Mouse (Mus musculus) MEL (cell line): ENCODE measurements around the gene Ebp. TPM values are rescaled to one million over a fixed set of nuclear protein-coding genes. Genes with fewer than 3 reads are reported as not detected.

Experiments
- DNase-seq: peaks from one replicate; pipeline ENCODE4 v3.0.0; 2011; ENCODE audit warnings: low read depth, low spot score
- H3K27ac ChIP-seq: 2 replicates; pipeline ENCODE4 v1.5.1; 2012; ENCODE audit warnings: low read depth, mild to moderate bottlenecking, control low read depth, low read length, moderate library complexity; ENCODE audit not compliant: control insufficient read depth
- H3K27me3 ChIP-seq, 2 experiments: fragments of 150-350 bp in 1 of 2; sonication (generic) in 1 of 2; 2 replicates each; pipeline ENCODE4 v1.6.1; 2012; ENCODE audit warnings: low read length in 2 of 2, mild to moderate bottlenecking in 2 of 2, improper control_type of control experiment in 1 of 2, moderate library complexity in 1 of 2; ENCODE audit not compliant: insufficient read depth in 2 of 2, control insufficient read depth in 1 of 2
- H3K36me3 ChIP-seq, 2 experiments: 2 replicates each; pipeline ENCODE4 v1.6.1; 2012 to 2014; ENCODE audit warnings: low read length in 2 of 2, improper control_type of control experiment in 1 of 2, inconsistent platforms in 1 of 2, mild to moderate bottlenecking in 1 of 2; ENCODE audit not compliant: insufficient read depth in 2 of 2, control insufficient read depth in 1 of 2
- H3K4me1 ChIP-seq, 2 experiments: fragments of 150-350 bp in 1 of 2; sonication (generic) in 1 of 2; 2 replicates each; pipeline ENCODE4 v1.6.1; 2012; ENCODE audit warnings: low read length in 2 of 2, improper control_type of control experiment in 1 of 2, mild to moderate bottlenecking in 1 of 2; ENCODE audit not compliant: insufficient read depth in 2 of 2, control insufficient read depth in 1 of 2
- H3K4me3 ChIP-seq, 2 experiments: fragments of 150-350 bp in 1 of 2; sonication (generic) in 1 of 2; 2 replicates each; pipeline ENCODE4 v1.5.1; 2012; ENCODE audit warnings: low read depth in 2 of 2, low read length in 2 of 2, mild to moderate bottlenecking in 2 of 2, moderate library complexity in 2 of 2, control low read depth in 1 of 2, improper control_type of control experiment in 1 of 2; ENCODE audit not compliant: control insufficient read depth in 1 of 2, insufficient read depth in 1 of 2
- H3K79me2 ChIP-seq: 2 replicates; pipeline ENCODE4 v1.6.1; 2012; ENCODE audit warnings: mild to moderate bottlenecking, low read length, moderate library complexity; ENCODE audit not compliant: control insufficient read depth, poor library complexity, insufficient read depth
- H3K9ac ChIP-seq: 2 replicates; pipeline ENCODE4 v1.6.1; 2012; ENCODE audit warnings: low read depth, mild to moderate bottlenecking, control low read depth, low read length, moderate library complexity; ENCODE audit not compliant: control insufficient read depth, poor library complexity, severe bottlenecking
- H3K9me3 ChIP-seq: fragments of 150-350 bp; sonication (generic); replicated peaks from 2 replicates; pipeline ENCODE4 v1.6.1; 2012; ENCODE audit warnings: mild to moderate bottlenecking, low read length, improper control_type of control experiment, moderate library complexity; ENCODE audit not compliant: insufficient read depth
- BHLHE40 ChIP-seq: IDR thresholded peaks from 2 replicates; pipeline ENCODE4 v1.6.1; 2012; ENCODE audit warnings: low read depth, mild to moderate bottlenecking, inconsistent platforms, low read length, improper control_type of control experiment, borderline replicate concordance
- CHD2 ChIP-seq: IDR thresholded peaks from 2 replicates; pipeline ENCODE4 v1.6.1; 2011; ENCODE audit warnings: low read length, improper control_type of control experiment
- E2F4 ChIP-seq: IDR thresholded peaks from 2 replicates; pipeline ENCODE4 v1.6.1; 2011; ENCODE audit warnings: low read depth, low read length, improper control_type of control experiment, borderline replicate concordance
- ETS1 ChIP-seq: IDR thresholded peaks from 2 replicates; pipeline ENCODE4 v1.6.1; 2012; ENCODE audit warnings: low read depth, mild to moderate bottlenecking, inconsistent platforms, low read length, improper control_type of control experiment, moderate library complexity
- HCFC1 ChIP-seq: IDR thresholded peaks from 2 replicates; pipeline ENCODE4 v1.6.1; 2012; ENCODE audit warnings: low read depth, mild to moderate bottlenecking, inconsistent platforms, low read length, improper control_type of control experiment, moderate library complexity
- JUND ChIP-seq: IDR thresholded peaks from 2 replicates; pipeline ENCODE4 v1.6.1; 2011; ENCODE audit warnings: low read depth, mild to moderate bottlenecking, improper control_type of control experiment, low read length
- MAFK ChIP-seq: IDR thresholded peaks from 2 replicates; pipeline ENCODE4 v1.6.1; 2011; ENCODE audit warnings: low read depth, mild to moderate bottlenecking, low read length, improper control_type of control experiment, borderline replicate concordance
- MAZ ChIP-seq: IDR thresholded peaks from 2 replicates; pipeline ENCODE4 v1.6.1; 2012; ENCODE audit warnings: low read depth, mild to moderate bottlenecking, inconsistent platforms, low read length, improper control_type of control experiment
- MXI1 ChIP-seq: IDR thresholded peaks from 2 replicates; pipeline ENCODE4 v1.6.1; 2011; ENCODE audit warnings: mild to moderate bottlenecking, low read depth, low read length, improper control_type of control experiment
- MYC ChIP-seq: IDR thresholded peaks from 2 replicates; pipeline ENCODE4 v1.6.1; 2011; ENCODE audit warnings: low read depth, mild to moderate bottlenecking, low read length, improper control_type of control experiment, moderate library complexity
- NELFE ChIP-seq: IDR thresholded peaks from 2 replicates; pipeline ENCODE4 v1.6.1; 2011; ENCODE audit warnings: low read depth, low read length, improper control_type of control experiment
- POLR2A ChIP-seq, 2 experiments: IDR thresholded peaks; 2 replicates each; pipeline ENCODE4 v1.6.1; 2011 to 2012; ENCODE audit warnings: low read length in 2 of 2, mild to moderate bottlenecking in 2 of 2, control low read depth in 1 of 2, improper control_type of control experiment in 1 of 2, low read depth in 1 of 2, moderate library complexity in 1 of 2; ENCODE audit not compliant: control insufficient read depth in 1 of 2, insufficient read depth in 1 of 2, poor library complexity in 1 of 2
- POLR2AphosphoS2 ChIP-seq: IDR thresholded peaks from 2 replicates; pipeline ENCODE4 v1.6.1; 2011; ENCODE audit warnings: low read length, improper control_type of control experiment
- RAD21 ChIP-seq: IDR thresholded peaks from 2 replicates; pipeline ENCODE4 v1.6.1; 2011; ENCODE audit warnings: mild to moderate bottlenecking, low read depth, low read length, improper control_type of control experiment
- SIN3A ChIP-seq: IDR thresholded peaks from 2 replicates; pipeline ENCODE4 v1.6.1; 2012; ENCODE audit warnings: low read length, improper control_type of control experiment, inconsistent platforms
- TAL1 ChIP-seq: IDR thresholded peaks from 2 replicates; pipeline ENCODE4 v1.6.1; 2012; ENCODE audit warnings: mild to moderate bottlenecking, inconsistent platforms, low read length, moderate library complexity, mixed read lengths
- TBP ChIP-seq: IDR thresholded peaks from 2 replicates; pipeline ENCODE4 v1.8.0; 2011; ENCODE audit warnings: low read depth, low read length, improper control_type of control experiment
- USF1 ChIP-seq: IDR thresholded peaks from 2 replicates; pipeline ENCODE4 v1.6.1; 2014; ENCODE audit warnings: low read depth, mild to moderate bottlenecking, inconsistent platforms, low read length, improper control_type of control experiment, moderate library complexity
- USF2 ChIP-seq, 2 experiments: IDR thresholded peaks; 2 replicates each; pipeline ENCODE4 v1.6.1; 2011 to 2012; ENCODE audit warnings: improper control_type of control experiment in 2 of 2, low read length in 2 of 2, borderline replicate concordance in 1 of 2, inconsistent platforms in 1 of 2, low read depth in 1 of 2, mild to moderate bottlenecking in 1 of 2; ENCODE audit not compliant: insufficient read depth in 1 of 2
- ZKSCAN1 ChIP-seq: IDR thresholded peaks from 2 replicates; pipeline ENCODE4 v1.6.1; 2012; ENCODE audit warnings: low read depth, mild to moderate bottlenecking, inconsistent platforms, low read length, improper control_type of control experiment, moderate library complexity
- ZMIZ1 ChIP-seq: IDR thresholded peaks from 2 replicates; pipeline ENCODE4 v1.6.1; 2012; ENCODE audit warnings: low read depth, mild to moderate bottlenecking, inconsistent platforms, low read length, improper control_type of control experiment, moderate library complexity
- polyA plus RNA-seq, 2 experiments: library from polyadenylated mRNA; stranded (reverse) in 1 of 2; unstranded in 1 of 2; fragments of >175 nt in 1 of 2; fragments of >200 nt in 1 of 2; gene quantifications; 2 replicates each; pipeline versions ENCODE4 v1.2.1 to v1.2.4; 2012; ENCODE audit warnings: low replicate concordance in 2 of 2, low read depth in 1 of 2; ENCODE audit not compliant: insufficient read length in 2 of 2, insufficient read depth in 1 of 2, missing spikeins in 1 of 2
- total RNA-seq: library from RNA; depleted of rRNA; stranded (reverse); fragments of 300-350 nt; gene quantifications from 2 replicates; pipeline ENCODE4 v1.2.3, GENCODE M21; 2012

Ebp gene
- total and polyA plus RNA-seq, 3 experiments = 103 to 133 TPM; not detected in 1

GRCm38 (mm10) chrX:8143750-8144149, 49.6 kb downstream of the Ebp start:
- no peak for DNase-seq
- TF ChIP-seq POLR2AphosphoS2 = no peak
- TF ChIP-seq POLR2A (IDR thresholded peaks at IDR 0.05; ENCODE audit: control insufficient read depth in 1 of 2, insufficient read depth in 1 of 2, low read depth in 1 of 2, low read length in 2 of 2, poor library complexity in 1 of 2) = no peak; a peak in 1 of 4 replicates
- TF ChIP-seq TAL1 = no peak
- peak; percentile 27; the same call in 1 of the 2 replicates for TF ChIP-seq TBP
- peak overlapping the region; percentile 76 to 93 for H3K4me3 ChIP-seq
- H3K79me2 ChIP-seq = peaks cover 25% of the 10 kb centered on the region
- peak overlapping the region; percentile 99 for H3K27ac ChIP-seq
- no peaks in the 10 kb centered on the region for H3K9me3 ChIP-seq
- no peaks in the 10 kb centered on the region for H3K27me3 ChIP-seq
- peaks cover 0 to 7% of the 10 kb centered on the region in 2 experiments; a peak in 2 of 4 replicates for H3K4me1 ChIP-seq
- H3K9ac ChIP-seq = peak overlapping the region; percentile 96
- H3K36me3 ChIP-seq = peaks cover 26 to 41% of the 10 kb centered on the region in 2 experiments

GRCm38 (mm10) chrX:8142948-8143347, 50.4 kb downstream of the Ebp start:
- TF ChIP-seq TAL1 (peak; percentile 37), BHLHE40 (no peak), TBP (0 out of 2 replicates have a peak, but pooled peaks have one; percentile 12), E2F4 (no peak), SIN3A (no peak), RAD21 (no peak), HCFC1 (no peak), USF2 (IDR thresholded peaks at IDR 0.05; ENCODE audit: borderline replicate concordance in 1 of 2, insufficient read depth in 1 of 2, low read depth in 1 of 2, low read length in 2 of 2) (no peak), ZKSCAN1 (no peak), MYC (no peak), MXI1 (no peak), CHD2 (no peak), MAFK (no peak), MAZ (no peak), USF1 (no peak), JUND (no peak), POLR2A (IDR thresholded peaks at IDR 0.05; ENCODE audit: control insufficient read depth in 1 of 2, insufficient read depth in 1 of 2, low read depth in 1 of 2, low read length in 2 of 2, poor library complexity in 1 of 2) (peak in 1 of 2 experiments; percentile 31; a peak in 1 of 4 replicates), NELFE (no peak), ZMIZ1 (no peak), ETS1 (no peak)
- H3K4me1 ChIP-seq = peaks cover 0 to 7% of the 10 kb centered on the region in 2 experiments; a peak in 2 of 4 replicates
- peaks cover 26 to 46% of the 10 kb centered on the region in 2 experiments for H3K36me3 ChIP-seq
- peak overlapping the region; percentile 27 to 29; a peak in 3 of 4 replicates for H3K4me3 ChIP-seq
- H3K27ac ChIP-seq = peak overlapping the region; percentile 99
- H3K27me3 ChIP-seq = no peaks in the 10 kb centered on the region
- DNase-seq = peak; percentile 83
- H3K9me3 ChIP-seq = no peaks in the 10 kb centered on the region
- peaks cover 25% of the 10 kb centered on the region for H3K79me2 ChIP-seq
- H3K9ac ChIP-seq = peak overlapping the region; percentile 96
